Mouse (Mus musculus) neural tube, embryonic 13.5 days (tissue): Measurements from ENCODE around the gene Cnnm3. TPM values are rescaled to one million over a fixed set of nuclear protein-coding genes. Genes with fewer than 3 reads are reported as not detected.

Source experiments
- ATAC-seq: fragments of 200-750 bp; cut with Nextera tagmentation; 2 replicates; pipeline ENCODE4 v1.8.0; 2017; ENCODE audit warnings: low read depth, mild to moderate bottlenecking, moderate TSS enrichment, moderate library complexity
- H3K27ac ChIP-seq: fragments of 300-500 bp; sonication (generic); replicated peaks from 2 replicates; pipeline ENCODE4 v1.5.1; 2015; ENCODE audit warnings: moderate library complexity, mild to moderate bottlenecking, inconsistent platforms
- H3K27me3 ChIP-seq: fragments of 300-500 bp; sonication (generic); 2 replicates; pipeline ENCODE4 v1.6.1; 2015; ENCODE audit warnings: mild to moderate bottlenecking, inconsistent platforms
- H3K36me3 ChIP-seq: fragments of 300-500 bp; sonication (generic); 2 replicates; pipeline ENCODE4 v1.6.1; 2015; ENCODE audit warnings: mild to moderate bottlenecking, inconsistent platforms
- H3K4me1 ChIP-seq: fragments of 300-500 bp; sonication (generic); replicated peaks from 2 replicates; pipeline ENCODE4 v1.6.1; 2015; ENCODE audit warnings: inconsistent platforms
- H3K4me2 ChIP-seq: fragments of 300-500 bp; sonication (generic); 2 replicates; pipeline ENCODE4 v1.6.1; 2015; ENCODE audit warnings: inconsistent platforms, mild to moderate bottlenecking, moderate library complexity
- H3K4me3 ChIP-seq: fragments of 300-500 bp; sonication (generic); 2 replicates; pipeline ENCODE4 v1.5.1; 2015; ENCODE audit warnings: mild to moderate bottlenecking, inconsistent platforms
- H3K9ac ChIP-seq: fragments of 300-500 bp; sonication (generic); 2 replicates; pipeline ENCODE4 v1.6.1; 2015; ENCODE audit warnings: moderate library complexity, mild to moderate bottlenecking, inconsistent platforms
- H3K9me3 ChIP-seq: fragments of 300-500 bp; sonication (generic); 2 replicates; pipeline ENCODE4 v1.6.1; 2016; ENCODE audit warnings: inconsistent platforms
- WGBS: fragments of 180-500 bp; shearing (Covaris S2); methylation state at CpG from one replicate; pipeline ENCODE4 v1.1.7; 2015; 5-methylcytosine and 5-hydroxymethylcytosine counted together
- polyA plus RNA-seq: library from polyadenylated mRNA; unstranded; fragments of >200 nt; fragmentation: Nextera tagmentation; extraction: Ambion mirVana; gene quantifications from 2 replicates; pipeline ENCODE4 v1.2.1, GENCODE M21; 2015

The Cnnm3 gene
- polyA plus RNA-seq, 1 experiment from 2014 or later: 4.2 TPM

DNA sequence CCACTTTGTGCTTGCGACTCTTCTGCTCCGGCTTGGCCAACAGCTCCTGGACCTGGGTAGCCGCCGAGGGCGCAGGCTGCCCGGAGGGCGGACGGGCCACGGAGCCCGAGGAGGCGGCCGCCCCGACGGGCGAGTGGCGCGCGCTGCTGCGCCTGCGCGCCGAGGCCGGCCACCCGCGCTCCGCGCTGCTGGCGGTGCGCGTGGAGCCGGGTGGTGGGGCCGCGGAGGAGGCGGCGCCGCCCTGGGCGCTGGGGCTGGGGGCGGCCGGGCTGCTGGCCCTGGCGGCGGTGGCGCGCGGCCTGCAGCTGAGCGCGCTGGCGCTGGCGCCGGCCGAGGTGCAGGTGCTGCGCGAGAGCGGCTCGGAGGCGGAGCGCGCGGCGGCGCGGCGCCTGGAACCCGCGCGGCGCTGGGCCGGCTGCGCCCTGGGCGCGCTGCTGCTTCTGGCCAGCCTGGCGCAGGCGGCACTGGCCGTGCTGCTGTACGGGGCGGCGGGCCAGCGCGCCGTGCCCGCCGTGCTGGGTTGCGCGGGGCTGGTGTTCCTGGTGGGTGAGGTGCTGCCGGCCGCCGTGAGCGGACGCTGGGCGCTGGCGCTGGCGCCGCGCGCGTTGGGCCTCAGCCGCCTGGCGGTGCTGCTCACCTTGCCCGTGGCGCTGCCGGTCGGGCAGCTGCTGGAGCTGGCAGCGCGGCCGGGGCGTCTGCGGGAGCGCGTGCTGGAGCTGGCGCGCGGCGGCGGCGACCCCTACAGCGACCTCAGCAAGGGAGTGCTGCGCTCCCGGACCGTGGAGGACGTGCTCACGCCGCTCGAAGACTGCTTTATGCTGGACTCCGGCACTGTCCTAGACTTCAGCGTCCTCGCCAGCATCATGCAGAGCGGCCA lies 660 bp downstream of the Cnnm3 start:
- H3K36me3 ChIP-seq: peaks cover 5% of the 10 kb centered on the region; the same call in 1 of the 2 replicates
- H3K4me1 ChIP-seq: peaks cover 38% of the 10 kb centered on the region
- peak overlapping the region; percentile 95 for H3K4me2 ChIP-seq
- under 1% methylated on average over 121 of the region's 126 CpGs for WGBS
- H3K9ac ChIP-seq: peak overlapping the region; percentile 91
- H3K27ac ChIP-seq: peak overlapping the region; percentile 99
- peak; percentile 82 for ATAC-seq
- H3K9me3 ChIP-seq: no peaks in the 10 kb centered on the region
- H3K27me3 ChIP-seq: no peaks in the 10 kb centered on the region
- H3K4me3 ChIP-seq: peak overlapping the region; percentile 93

DNA sequence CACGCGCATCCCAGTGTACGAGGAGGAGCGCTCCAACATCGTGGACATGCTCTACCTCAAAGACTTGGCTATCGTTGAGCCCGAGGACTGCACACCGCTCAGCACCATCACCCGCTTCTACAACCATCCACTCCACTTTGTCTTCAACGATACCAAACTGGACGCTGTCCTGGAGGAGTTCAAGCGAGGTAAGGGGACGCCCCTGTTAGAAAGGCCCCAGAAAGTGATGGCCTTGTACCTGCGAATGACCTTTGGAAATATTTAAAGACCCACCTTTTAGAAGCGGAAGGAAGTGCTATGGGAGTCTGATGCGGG lies 1.3 kb downstream of the Cnnm3 start:
- H3K4me3 ChIP-seq: peak overlapping the region; percentile 93
- under 1% methylated on average over 16 of the region's 16 CpGs for WGBS

GRCm38 (mm10) chr1:36513310-36513709 lies 1.6 kb downstream of the Cnnm3 start:
- 0% methylated on average over 1 of the region's 1 CpGs for WGBS
- ATAC-seq: no peak
- H3K27ac ChIP-seq: peak overlapping the region; percentile 99; the same call in 1 of the 2 replicates
- peaks cover 13% of the 10 kb centered on the region; the same call in 1 of the 2 replicates for H3K36me3 ChIP-seq
- peaks cover 47% of the 10 kb centered on the region for H3K4me1 ChIP-seq
- no peaks in the 10 kb centered on the region for H3K9me3 ChIP-seq
- H3K9ac ChIP-seq: peak overlapping the region; percentile 91
- H3K4me2 ChIP-seq: peak overlapping the region; percentile 95
- H3K27me3 ChIP-seq: no peaks in the 10 kb centered on the region
- H3K4me3 ChIP-seq: peak overlapping the region; percentile 93

More for the DNA sequence above, 1.3 kb downstream of the Cnnm3 start:
- Histone ChIP-seq H3K4me2 (peak overlapping the region; percentile 95), H3K27me3 (no peaks in the 10 kb centered on the region), H3K36me3 (peaks cover 10% of the 10 kb centered on the region; the same call in 1 of the 2 replicates), H3K27ac (peak overlapping the region; percentile 99), H3K4me1 (peaks cover 44% of the 10 kb centered on the region), H3K9me3 (no peaks in the 10 kb centered on the region), H3K9ac (peak overlapping the region; percentile 91)
- no peak for ATAC-seq

DNA sequence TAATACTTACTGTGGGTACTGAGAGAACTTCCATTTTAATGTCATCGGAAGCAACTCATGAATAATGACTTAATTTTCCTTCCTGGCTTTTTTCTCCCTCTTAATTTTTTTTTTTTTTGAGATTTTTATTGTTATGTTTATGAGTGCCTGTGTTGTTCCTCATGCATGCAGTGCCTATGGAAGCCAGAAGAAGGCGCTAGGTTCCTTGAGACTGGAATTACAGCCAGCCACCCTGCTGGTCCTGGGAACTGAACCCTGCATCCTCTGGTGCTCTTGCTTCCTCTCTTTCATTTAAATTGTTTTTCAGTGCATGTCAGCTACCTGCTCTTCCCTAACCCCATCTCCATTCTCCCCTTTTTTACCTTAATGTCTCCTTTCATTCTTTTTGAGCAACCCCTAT lies 2.1 kb downstream of the Cnnm3 start:
- H3K4me1 ChIP-seq: peaks cover 49% of the 10 kb centered on the region
- no peak for ATAC-seq
- 36% methylated on average over 2 of the region's 2 CpGs for WGBS

DNA sequence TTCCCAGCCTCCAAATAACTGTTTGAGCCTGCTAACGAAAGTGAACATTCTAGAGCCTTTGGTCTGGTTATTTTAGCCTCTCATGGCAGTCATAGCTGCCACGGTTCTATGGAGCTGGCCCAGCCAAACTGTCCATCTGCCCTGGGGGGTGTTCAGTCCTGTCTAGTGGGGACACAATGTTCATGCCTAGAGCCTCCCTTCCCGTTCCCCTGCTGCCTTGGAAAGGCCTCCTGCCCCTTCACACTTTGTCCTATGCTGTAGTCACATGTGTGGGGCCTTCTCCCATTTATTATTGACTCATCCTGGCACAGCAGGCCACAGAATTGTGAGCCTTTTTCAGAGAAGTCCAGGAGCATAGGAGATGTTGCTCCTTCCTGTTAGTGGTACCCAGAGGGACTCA lies 6.6 kb downstream of the Cnnm3 start:
- 78% methylated on average over 3 of the region's 3 CpGs for WGBS
- peaks cover 59% of the 10 kb centered on the region for H3K36me3 ChIP-seq

More for the DNA sequence above, 2.1 kb downstream of the Cnnm3 start:
- Histone ChIP-seq H3K9ac (peak overlapping the region; percentile 91), H3K9me3 (no peaks in the 10 kb centered on the region), H3K4me3 (peak overlapping the region; percentile 93), H3K27ac (no peak overlapping the region), H3K36me3 (peaks cover 17% of the 10 kb centered on the region), H3K27me3 (no peaks in the 10 kb centered on the region), H3K4me2 (peak overlapping the region; percentile 95)

GRCm38 (mm10) chr1:36519626-36520025 lies 8.0 kb downstream of the Cnnm3 start:
- no peak overlapping the region for H3K4me2 ChIP-seq
- no peaks in the 10 kb centered on the region for H3K27me3 ChIP-seq
- ATAC-seq: no peak
- H3K9me3 ChIP-seq: no peaks in the 10 kb centered on the region
- no peak overlapping the region for H3K4me3 ChIP-seq
- no peak overlapping the region for H3K9ac ChIP-seq
- peaks cover 60% of the 10 kb centered on the region for H3K4me1 ChIP-seq
- no peak overlapping the region for H3K27ac ChIP-seq
- peaks cover 72% of the 10 kb centered on the region for H3K36me3 ChIP-seq
- 78% methylated on average over 11 of the region's 11 CpGs for WGBS

More for the DNA sequence above, 6.6 kb downstream of the Cnnm3 start:
- ATAC-seq: no peak
- Histone ChIP-seq H3K9ac (no peak overlapping the region), H3K4me3 (no peak overlapping the region), H3K4me1 (peaks cover 60% of the 10 kb centered on the region), H3K9me3 (no peaks in the 10 kb centered on the region), H3K4me2 (no peak overlapping the region), H3K27me3 (no peaks in the 10 kb centered on the region), H3K27ac (no peak overlapping the region)

- peaks cover 93% of the 10 kb centered on the region for H3K36me3 ChIP-seq
- no peak overlapping the region for H3K4me3 ChIP-seq
Observed at GRCm38 (mm10) chr1:36522210-36522609, 10.5 kb downstream of the Cnnm3 start.

DNA sequence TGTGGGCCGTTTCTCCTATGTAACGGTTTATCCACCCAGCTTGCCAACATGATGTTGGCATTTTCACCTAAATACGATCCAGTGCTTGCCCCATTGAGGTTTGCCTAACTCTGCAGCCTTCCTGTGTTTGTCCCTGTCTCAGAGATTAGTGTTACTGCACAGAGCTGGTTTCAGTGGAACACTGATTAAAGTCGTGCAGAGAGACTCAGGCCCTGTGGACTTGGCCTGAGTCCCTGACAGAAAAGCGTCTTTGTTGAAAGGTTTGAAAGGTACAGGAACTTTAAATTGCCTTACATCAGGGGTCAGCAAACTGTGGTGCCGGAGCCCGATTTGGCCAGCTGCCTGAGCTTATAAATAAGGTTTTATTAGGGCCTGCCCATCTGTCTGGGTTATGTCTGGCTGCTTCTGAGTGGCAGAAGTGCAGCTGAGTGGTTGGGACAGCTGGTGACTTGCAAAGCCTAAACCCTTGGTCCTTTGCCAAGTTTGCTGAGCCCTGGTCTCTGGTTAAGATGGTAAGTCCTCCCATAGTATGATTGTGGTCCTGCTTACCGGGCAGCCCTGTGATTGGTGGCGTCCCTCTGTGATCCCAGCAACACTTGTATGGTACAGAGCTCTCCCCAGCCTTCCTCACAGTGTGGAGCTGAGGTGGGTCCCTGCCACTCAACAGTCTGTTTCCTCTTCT lies 11.8 kb downstream of the Cnnm3 start:
- Histone ChIP-seq H3K4me1 (peaks cover 46% of the 10 kb centered on the region), H3K9ac (peak overlapping the region; percentile 31; the same call in 1 of the 2 replicates), H3K27me3 (no peaks in the 10 kb centered on the region), H3K9me3 (no peaks in the 10 kb centered on the region), H3K4me2 (no peak overlapping the region), H3K27ac (peak overlapping the region; percentile 67), H3K36me3 (peaks cover 84% of the 10 kb centered on the region), H3K4me3 (no peak overlapping the region)
- WGBS: 38% methylated on average over 9 of the region's 9 CpGs
- peak; percentile 65 for ATAC-seq

More at GRCm38 (mm10) chr1:36522210-36522609, 10.5 kb downstream of the Cnnm3 start:
- no peak overlapping the region for H3K9ac ChIP-seq
- WGBS: 93% methylated on average over 7 of the region's 7 CpGs
- no peak overlapping the region for H3K27ac ChIP-seq
- H3K27me3 ChIP-seq: no peaks in the 10 kb centered on the region
- H3K4me1 ChIP-seq: peaks cover 44% of the 10 kb centered on the region
- no peak for ATAC-seq
- H3K9me3 ChIP-seq: no peaks in the 10 kb centered on the region
- H3K4me2 ChIP-seq: no peak overlapping the region

DNA sequence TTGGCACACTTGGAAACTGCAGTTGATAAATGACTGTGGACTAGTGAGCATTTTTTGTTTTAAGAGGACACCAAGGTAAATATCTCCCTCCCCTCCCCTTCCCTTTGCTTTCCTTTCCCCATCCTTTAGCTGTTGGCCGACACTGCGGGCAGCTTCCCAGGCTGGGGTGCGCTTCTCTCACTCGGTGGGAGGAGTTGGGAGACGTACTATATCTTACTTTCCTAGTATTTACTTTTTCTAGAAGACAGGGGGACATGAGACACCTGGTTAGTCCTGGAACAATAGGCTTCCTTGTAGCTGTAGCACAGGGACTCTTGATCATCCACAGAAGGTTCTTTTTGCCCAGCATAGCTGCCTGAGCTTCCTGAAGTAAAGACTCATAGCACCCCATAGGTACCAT lies 12.4 kb downstream of the Cnnm3 start:
- H3K4me2 ChIP-seq: no peak overlapping the region
- peaks cover 78% of the 10 kb centered on the region for H3K36me3 ChIP-seq
- no peak for ATAC-seq
- H3K9ac ChIP-seq: no peak overlapping the region
- peaks cover 48% of the 10 kb centered on the region for H3K4me1 ChIP-seq
- H3K4me3 ChIP-seq: no peak overlapping the region
- no peaks in the 10 kb centered on the region for H3K27me3 ChIP-seq
- 78% methylated on average over 5 of the region's 5 CpGs for WGBS
- peak overlapping the region; percentile 67 for H3K27ac ChIP-seq
- no peaks in the 10 kb centered on the region for H3K9me3 ChIP-seq

- H3K27ac ChIP-seq: no peak overlapping the region
- no peaks in the 10 kb centered on the region for H3K9me3 ChIP-seq
- H3K36me3 ChIP-seq: peaks cover 61% of the 10 kb centered on the region
- H3K4me1 ChIP-seq: peaks cover 58% of the 10 kb centered on the region
- no peak overlapping the region for H3K4me2 ChIP-seq
- H3K4me3 ChIP-seq: no peak overlapping the region
- no peaks in the 10 kb centered on the region for H3K27me3 ChIP-seq
- no peak overlapping the region for H3K9ac ChIP-seq
- 93% methylated on average over 12 of the region's 12 CpGs for WGBS
- no peak for ATAC-seq
Observed at GRCm38 (mm10) chr1:36525774-36526173, 14.1 kb downstream of the Cnnm3 start.

- Histone ChIP-seq H3K27ac (no peak overlapping the region), H3K9ac (no peak overlapping the region), H3K9me3 (no peaks in the 10 kb centered on the region), H3K4me2 (no peak overlapping the region), H3K4me1 (peaks cover 58% of the 10 kb centered on the region), H3K4me3 (no peak overlapping the region), H3K27me3 (no peaks in the 10 kb centered on the region), H3K36me3 (peaks cover 58% of the 10 kb centered on the region)
- ATAC-seq: no peak
- 93% methylated on average over 10 of the region's 10 CpGs for WGBS
Observed at GRCm38 (mm10) chr1:36526903-36527302, 15.2 kb downstream of the Cnnm3 start.

DNA sequence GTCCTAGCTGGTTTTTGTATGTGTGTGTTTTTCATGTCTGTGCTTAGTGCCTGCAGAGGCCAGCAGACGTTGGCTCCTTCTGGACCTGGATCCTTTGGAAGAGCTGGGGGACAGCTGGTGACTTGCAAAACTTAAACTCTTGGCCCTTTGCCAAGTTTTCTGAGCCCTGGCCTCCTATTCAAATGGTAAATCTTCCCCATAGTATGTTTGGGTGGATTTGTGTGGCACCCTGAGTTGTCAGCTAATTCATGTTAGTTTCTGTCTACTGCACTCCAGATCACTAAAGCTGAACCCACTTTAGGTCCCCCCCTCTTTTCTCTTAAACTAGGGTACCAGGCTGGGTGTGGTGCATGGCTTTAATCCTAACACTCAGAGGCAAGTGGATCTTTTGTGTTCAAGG lies 16.7 kb downstream of the Cnnm3 start:
- no peak for ATAC-seq
- Histone ChIP-seq H3K9me3 (no peaks in the 10 kb centered on the region), H3K9ac (no peak overlapping the region), H3K4me3 (no peak overlapping the region), H3K27me3 (no peaks in the 10 kb centered on the region), H3K4me2 (no peak overlapping the region), H3K27ac (peak overlapping the region; percentile 65), H3K4me1 (peaks cover 43% of the 10 kb centered on the region), H3K36me3 (peaks cover 50% of the 10 kb centered on the region)
- 14% methylated on average over 1 of the region's 1 CpGs for whole genome bisulfite sequencing
